Mouse (Mus musculus): Measurements from ENCODE around the gene Lipf.

Gene Lipf

GRCm38 (mm10) chr19:33960887-33961286, at the start of gene Lipf:
Gene Lipf (plus strand): TSS chr19:33961187.
- DNase-seq (ENCODE audit: low spot score in 2 of 2): no peak

DNA sequence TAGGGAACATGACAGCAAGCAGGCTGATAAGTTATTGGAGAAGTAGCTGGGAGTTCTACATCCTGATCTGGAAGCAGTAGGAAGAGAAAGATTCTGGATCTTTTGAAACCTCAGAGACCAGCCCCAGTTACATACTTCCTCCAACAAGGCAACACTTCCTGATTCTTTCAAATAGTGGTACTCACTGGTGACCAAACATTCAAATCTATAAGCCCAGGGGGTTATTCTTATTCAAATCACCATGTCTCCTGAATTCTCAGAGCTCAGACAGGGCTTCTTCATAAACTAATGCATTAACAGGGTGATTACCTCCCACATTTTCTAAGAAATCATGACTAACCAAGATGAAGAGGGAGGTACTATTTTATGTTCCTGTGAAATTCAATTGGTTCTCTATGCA, 36.9 kb upstream of the Lipf start:
- DNase-seq (ENCODE audit: low spot score in 2 of 2): no peak

DNA sequence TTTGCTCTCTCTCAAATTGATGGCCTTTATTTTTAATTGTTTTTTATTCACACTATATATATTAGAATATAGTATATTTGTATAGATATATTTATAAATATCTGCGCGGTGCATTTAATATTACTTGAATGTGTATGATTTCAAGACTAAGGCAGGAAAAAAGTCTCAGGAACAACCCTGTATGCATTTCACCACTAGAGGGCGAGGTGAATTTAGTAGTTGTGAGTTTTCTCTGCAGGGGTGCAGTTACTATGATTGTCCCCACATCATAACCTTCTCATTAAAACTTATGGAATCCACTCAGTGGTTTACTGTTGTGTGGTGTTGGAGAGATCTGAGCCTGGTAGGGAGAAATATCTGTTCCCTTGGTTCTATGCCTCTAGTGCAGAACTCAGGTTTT, 18.0 kb downstream of the Lipf start:
- DNase-seq (ENCODE audit: low spot score in 2 of 2): no peak

DNA sequence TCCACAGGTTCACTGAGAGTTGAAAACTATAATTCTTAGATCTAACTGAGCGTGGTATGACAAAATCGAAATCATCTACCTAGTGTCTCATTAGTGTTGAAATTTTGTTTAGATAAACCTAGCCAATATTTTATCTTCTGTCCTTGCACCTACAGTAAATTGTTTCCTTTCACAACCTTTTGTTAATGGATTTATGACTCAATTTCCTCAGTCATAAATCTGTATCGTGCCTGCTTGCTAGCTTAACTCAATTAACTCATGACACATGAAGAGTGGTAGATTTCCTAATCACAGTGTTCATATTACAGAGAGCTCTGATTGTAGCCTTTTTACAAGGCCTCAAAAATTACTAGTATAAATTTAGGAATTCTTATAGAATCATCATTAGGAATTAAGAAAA, 22.1 kb downstream of the Lipf start:
- DNase-seq (ENCODE audit: low spot score in 2 of 2): no peak

DNA sequence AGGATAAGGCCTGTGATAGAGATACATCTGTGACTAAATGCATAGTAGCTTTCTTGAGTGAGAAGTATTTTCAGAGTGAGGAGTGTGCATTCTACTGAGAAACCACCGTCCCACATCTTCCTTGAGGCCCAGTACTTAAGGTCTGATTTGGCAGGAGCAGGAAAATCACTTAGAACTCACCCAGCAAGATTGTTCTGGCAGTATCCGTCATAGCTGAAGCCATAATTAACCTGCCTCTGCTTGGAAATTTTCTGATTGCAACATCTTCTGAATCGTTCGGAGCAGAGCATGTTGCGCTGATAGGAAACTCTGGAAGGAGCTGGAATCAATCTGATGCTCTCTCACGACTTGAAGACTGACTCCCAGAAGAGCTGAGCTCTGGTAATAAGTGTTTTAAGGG, 47.0 kb downstream of the Lipf start, which contains the start of gene Lipk:
TSS of gene Lipk (plus strand) at position 289 of the 400 bp plus-strand sequence.
- no peak for DNase-seq (ENCODE audit: low spot score in 2 of 2)

GRCm38 (mm10) chr19:34021440-34022172, 60.6 kb downstream of the Lipf start:
- no peak for DNase-seq (ENCODE audit: low spot score in 2 of 2)

DNA sequence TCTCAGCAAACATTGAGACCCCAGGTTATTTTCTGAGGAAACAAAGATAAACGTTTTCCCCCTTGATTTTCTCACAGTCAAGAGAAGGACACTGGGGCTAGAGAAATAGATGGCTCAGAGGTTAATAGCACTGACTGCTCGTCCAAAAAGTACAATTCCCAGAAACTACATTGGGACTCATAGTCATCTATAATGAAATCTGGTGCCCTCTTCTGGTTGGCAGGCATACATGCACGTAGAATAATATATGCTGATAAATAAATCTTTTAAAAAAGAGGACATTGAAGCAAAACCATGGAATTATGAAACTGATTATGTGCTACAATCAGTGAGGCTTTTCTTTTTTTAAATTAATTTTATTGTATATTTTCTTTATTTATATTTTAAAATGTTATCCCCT, 61.8 kb downstream of the Lipf start:
- DNase-seq (ENCODE audit: low spot score in 2 of 2): no peak

Measured in frontal cortex, postnatal 10 days (tissue).